Mouse (Mus musculus): Measurements from ENCODE around the gene Zfp385b.

DNA sequence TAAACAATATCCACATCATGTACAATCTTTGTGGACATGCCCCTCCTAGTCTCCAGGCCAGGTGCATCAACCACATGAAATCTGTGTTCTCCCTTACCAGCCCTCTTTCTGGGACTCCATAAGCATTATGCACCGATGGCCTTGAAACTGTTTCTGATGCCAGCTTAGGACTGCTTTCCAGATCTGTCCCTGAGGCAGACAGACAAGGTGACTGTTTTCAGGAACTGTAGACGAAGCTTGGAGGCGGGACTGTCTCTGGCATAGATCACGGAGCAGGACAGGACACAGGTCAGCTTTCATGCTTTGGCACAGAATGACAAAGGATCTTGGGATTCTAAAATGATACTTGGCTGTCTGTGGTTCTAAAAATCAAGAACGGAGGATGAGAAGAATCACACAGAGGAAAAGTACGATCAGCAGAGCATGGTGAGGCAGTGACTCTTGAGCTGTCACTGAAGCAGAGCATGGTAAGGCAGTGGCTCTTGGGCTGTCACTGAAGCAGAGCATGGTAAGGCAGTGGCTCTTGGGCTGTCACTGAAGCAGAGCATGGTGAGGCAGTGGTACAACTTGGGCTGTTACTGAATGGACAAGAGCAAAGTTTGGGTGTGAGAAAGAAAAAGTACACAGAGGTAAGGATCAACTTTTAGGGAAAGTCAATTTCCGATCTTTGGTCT lies 291.2 kb downstream of the Zfp385b start:
- no peak for TF ChIP-seq ZNF384 (IDR thresholded peaks at IDR 0.05; ENCODE audit: low read depth, low read length)
- TF ChIP-seq POLR2A (IDR thresholded peaks at IDR 0.05; ENCODE audit: low read depth, low read length), result no peak
- TF ChIP-seq CTCF (conservative IDR thresholded peaks at IDR 0.05 in 1 of 2, IDR thresholded peaks at IDR 0.05 in 1 of 2; ENCODE audit: low read depth in 2 of 2, low read length in 2 of 2), result no peak
- no peak for TF ChIP-seq MEF2A (IDR thresholded peaks at IDR 0.05; ENCODE audit: borderline replicate concordance, low read depth, low read length)
- no peak for TF ChIP-seq EP300 (IDR thresholded peaks at IDR 0.05; ENCODE audit: low read length)
- TF ChIP-seq USF2 (conservative IDR thresholded peaks at IDR 0.05; ENCODE audit: low read depth, low read length), result no peak
- no peak for TF ChIP-seq RAD21 (IDR thresholded peaks at IDR 0.05; ENCODE audit: low read depth, low read length)
- no peak for TF ChIP-seq MAFK (IDR thresholded peaks at IDR 0.05; ENCODE audit: insufficient replicate concordance, low read length)

Measured in CH12.LX (cell line).